Mouse (Mus musculus) bone marrow, adult 2 months (tissue): Measurements from ENCODE around the gene Klhl30.

Experiments
- CTCF ChIP-seq: fragments of 200-500 bp; IDR thresholded peaks from 2 replicates; pipeline ENCODE4 v1.5.1; 2011; ENCODE audit warnings: low read length, control low read depth; ENCODE audit not compliant: control insufficient read depth, insufficient read depth
- POLR2A ChIP-seq: fragments of 200-500 bp; IDR thresholded peaks from 2 replicates; pipeline ENCODE4 v1.6.1; 2011; ENCODE audit warnings: low read depth, mild to moderate bottlenecking, control low read depth, low read length, borderline replicate concordance; ENCODE audit not compliant: control insufficient read depth

GRCm38 (mm10) chr1:91404976-91405375 lies 54.2 kb downstream of the Klhl30 start:
- TF ChIP-seq CTCF (no peak), POLR2A (no peak)
